Mouse (Mus musculus): ENCODE data around the gene Wdr37.

GRCm38 (mm10) chr13:8828946-8829345 lies 42.8 kb downstream of the Wdr37 start:
- TF ChIP-seq CTCF (conservative IDR thresholded peaks at IDR 0.05; ENCODE audit: low read length) (no peak), NANOG (IDR thresholded peaks at IDR 0.05; ENCODE audit: borderline replicate concordance, low read length) (no peak), POU5F1 (IDR thresholded peaks at IDR 0.05; ENCODE audit: borderline replicate concordance, low read length) (no peak)

All from E14TG2a.4 (cell line).